Mouse (Mus musculus) myocyte (in vitro differentiated cells): ENCODE results near the gene Psmc4. TPM values are rescaled to one million over a fixed set of nuclear protein-coding genes. Genes with fewer than 3 reads are reported as not detected.

Source experiments
- H3K27me3 ChIP-seq: one replicate; pipeline ENCODE4 v1.6.1; 2011; ENCODE audit not compliant: control insufficient read depth, insufficient read depth, insufficient read length
- H3K36me3 ChIP-seq: one replicate; pipeline ENCODE4 v1.6.1; 2011; ENCODE audit not compliant: control insufficient read depth, insufficient read depth
- H3K4me2 ChIP-seq: one replicate; pipeline ENCODE4 v1.6.1; 2011; ENCODE audit warnings: low read depth, control low read depth
- H3K4me3 ChIP-seq: one replicate; pipeline ENCODE4 v1.5.1; 2011; ENCODE audit warnings: mild to moderate bottlenecking, control low read depth, moderate library complexity
- H3K79me2 ChIP-seq: one replicate; pipeline ENCODE4 v1.6.1; 2011; ENCODE audit not compliant: control insufficient read depth, insufficient read depth
- H3ac ChIP-seq: one replicate; pipeline ENCODE4 v1.6.1; 2011; ENCODE audit not compliant: control insufficient read depth, insufficient read length
- CEBPB ChIP-seq: IDR thresholded peaks from 2 replicates; pipeline ENCODE4 v1.6.1; 2011; ENCODE audit warnings: mild to moderate bottlenecking, moderate library complexity; ENCODE audit not compliant: poor library complexity, insufficient read depth, severe bottlenecking
- E2F4 ChIP-seq: IDR thresholded peaks from one replicate; pipeline ENCODE4 v1.6.1; 2011; ENCODE audit warnings: mild to moderate bottlenecking, control low read depth, moderate library complexity; ENCODE audit not compliant: insufficient read depth
- MAX ChIP-seq: IDR thresholded peaks from one replicate; pipeline ENCODE4 v1.6.1; 2011; ENCODE audit warnings: low read depth, mild to moderate bottlenecking, control low read depth
- MYOD1 ChIP-seq, 3 experiments: IDR thresholded peaks; one replicate each; pipeline ENCODE4 v1.6.1; 2011; ENCODE audit warnings: control low read depth in 2 of 3, low read depth in 2 of 3, mild to moderate bottlenecking in 2 of 3, moderate library complexity in 1 of 3; ENCODE audit not compliant: insufficient read length in 2 of 3, control insufficient read depth in 1 of 3
- MYOG ChIP-seq, 3 experiments: IDR thresholded peaks; one replicate each; pipeline ENCODE4 v1.6.1; 2011; ENCODE audit warnings: control low read depth in 2 of 3, low read depth in 2 of 3, mild to moderate bottlenecking in 2 of 3; ENCODE audit not compliant: insufficient read length in 2 of 3, control insufficient read depth in 1 of 3, insufficient read depth in 1 of 3
- POLR2A ChIP-seq: IDR thresholded peaks from one replicate; pipeline ENCODE4 v1.6.1; 2011; ENCODE audit warnings: low read depth, mild to moderate bottlenecking, control low read depth, moderate library complexity; ENCODE audit not compliant: insufficient read length
- POLR2AphosphoS2 ChIP-seq: IDR thresholded peaks from one replicate; pipeline ENCODE4 v1.6.1; 2011; ENCODE audit warnings: low read depth, control low read depth; ENCODE audit not compliant: insufficient read length
- REST ChIP-seq: IDR thresholded peaks from one replicate; pipeline ENCODE4 v1.6.1; 2011; ENCODE audit warnings: mild to moderate bottlenecking, control low read depth, moderate library complexity; ENCODE audit not compliant: insufficient read depth, insufficient read length
- SRF ChIP-seq: IDR thresholded peaks from one replicate; pipeline ENCODE4 v1.6.1; 2011; ENCODE audit warnings: low read depth; ENCODE audit not compliant: control insufficient read depth, insufficient read length
- TCF12 ChIP-seq: IDR thresholded peaks from one replicate; pipeline ENCODE4 v1.6.1; 2011; ENCODE audit warnings: mild to moderate bottlenecking, control low read depth; ENCODE audit not compliant: poor library complexity, insufficient read depth, severe bottlenecking
- TCF3 ChIP-seq: IDR thresholded peaks from one replicate; pipeline ENCODE4 v1.6.1; 2011; ENCODE audit warnings: low read depth, control low read depth; ENCODE audit not compliant: insufficient read length
- USF1 ChIP-seq: IDR thresholded peaks from one replicate; pipeline ENCODE4 v1.6.1; 2011; ENCODE audit warnings: low read depth, mild to moderate bottlenecking, control low read depth, moderate library complexity
- polyA plus RNA-seq: library from polyadenylated mRNA; unstranded; fragments of >200 nt; fragmentation: generic; extraction: Trizol; gene quantifications from one replicate; pipeline ENCODE4 v1.2.1, GENCODE M21; 2012; ENCODE audit warnings: missing spikeins

Psmc4 gene
- polyA plus RNA-seq: 268 TPM

DNA sequence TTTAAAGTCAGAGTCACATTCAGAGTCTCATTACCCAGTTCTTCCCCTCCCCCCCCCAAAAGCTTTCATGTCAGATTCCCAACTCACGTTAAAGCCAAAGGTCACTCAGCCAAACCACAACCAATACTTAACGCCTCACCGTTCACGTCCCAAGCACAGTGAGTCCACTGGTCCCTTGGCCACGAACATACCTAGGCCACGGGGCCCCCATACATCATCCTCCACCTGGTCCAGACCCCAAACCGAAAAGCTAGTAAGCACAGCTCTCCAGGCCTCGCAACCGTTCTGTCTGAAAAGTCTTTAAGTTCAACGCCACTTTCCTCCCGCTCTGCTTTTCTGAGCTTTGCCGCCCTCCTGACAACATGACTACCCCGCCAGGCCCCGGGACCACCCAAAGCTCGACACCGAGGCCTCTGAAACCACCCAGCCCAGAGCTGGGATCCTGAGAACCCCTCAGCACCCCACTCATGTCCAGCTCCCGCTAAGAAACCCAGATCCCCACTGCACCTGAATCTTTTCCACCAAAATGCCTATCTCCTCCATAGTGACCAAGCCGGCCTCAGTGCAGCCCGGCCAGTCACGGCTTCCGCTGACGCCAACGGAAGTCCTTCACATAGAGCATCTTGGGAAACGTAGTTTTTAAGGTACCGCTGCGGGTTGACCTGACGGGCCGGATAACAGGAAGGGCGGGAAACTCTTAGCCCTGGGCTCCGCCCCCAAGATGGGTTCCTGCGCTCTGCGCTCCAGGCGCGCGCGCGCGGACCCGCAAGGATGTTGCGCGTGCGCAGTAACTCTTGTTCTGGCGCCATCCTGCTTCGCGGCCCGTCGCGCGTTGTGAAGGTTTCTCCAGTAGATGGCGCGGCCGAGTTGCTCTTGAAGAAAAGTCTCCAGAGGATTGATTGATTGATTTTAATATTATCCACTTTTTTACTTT lies at the start of gene Psmc4:
TSS of gene Psmc4 (minus strand) at position 626 of the 934 bp plus-strand sequence.
- peaks cover 3% of the 10 kb centered on the region for H3K27me3 ChIP-seq
- peak within 1 kb of the TSS; percentile 93 for H3K4me3 ChIP-seq
- peaks cover 24% of the 10 kb centered on the region for H3K36me3 ChIP-seq
- peak within 1 kb of the TSS; percentile 25 for H3ac ChIP-seq
- H3K79me2 ChIP-seq: peaks cover 19% of the 10 kb centered on the region
- TF ChIP-seq MYOD1 (IDR thresholded peaks at IDR 0.05; ENCODE audit: control insufficient read depth in 1 of 3, insufficient read length in 2 of 3, low read depth in 2 of 3) (no peak), E2F4 (peak; percentile 54), POLR2A (peak; percentile 71)
- peak within 1 kb of the TSS; percentile 87 for H3K4me2 ChIP-seq

DNA sequence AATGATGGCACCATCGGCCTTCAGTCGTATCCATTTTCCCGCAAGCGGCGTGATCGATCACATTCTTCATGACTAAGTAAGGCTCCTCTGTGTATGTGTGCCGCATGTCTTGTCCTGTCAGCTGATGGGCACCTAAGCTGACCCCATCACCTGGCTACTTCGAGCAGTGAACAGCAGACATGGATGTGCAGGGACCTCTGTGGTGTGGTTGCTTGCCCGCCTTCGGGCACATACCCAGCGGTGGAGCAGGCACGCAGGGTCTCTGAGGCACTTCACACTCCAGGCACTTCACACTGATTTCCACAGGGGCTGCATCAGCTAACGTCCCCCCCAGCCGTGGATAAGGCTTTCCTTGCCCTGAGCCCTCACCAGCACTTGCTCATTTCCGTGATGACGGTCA lies 49.2 kb upstream of the Psmc4 start:
- Histone ChIP-seq H3K36me3 (no peaks in the 10 kb centered on the region), H3K4me3 (no peak overlapping the region), H3K4me2 (no peak overlapping the region), H3K27me3 (peaks cover 24% of the 10 kb centered on the region), H3K79me2 (no peaks in the 10 kb centered on the region), H3ac (no peak overlapping the region)
- TF ChIP-seq TCF12 (no peak), POLR2A (no peak), MYOD1 (IDR thresholded peaks at IDR 0.05; ENCODE audit: control insufficient read depth in 1 of 3, insufficient read length in 2 of 3, low read depth in 2 of 3) (no peak), MYOG (IDR thresholded peaks at IDR 0.05; ENCODE audit: control insufficient read depth in 1 of 3, insufficient read depth in 1 of 3, insufficient read length in 2 of 3, low read depth in 2 of 3) (no peak), MAX (no peak), E2F4 (no peak), REST (no peak), POLR2AphosphoS2 (no peak), TCF3 (no peak), SRF (no peak), CEBPB (no peak), USF1 (no peak)

- no peak overlapping the region for H3K4me2 ChIP-seq
- peaks cover 54% of the 10 kb centered on the region for H3K27me3 ChIP-seq
- TF ChIP-seq CEBPB (no peak), E2F4 (no peak), TCF3 (no peak), POLR2AphosphoS2 (no peak), MYOG (IDR thresholded peaks at IDR 0.05; ENCODE audit: control insufficient read depth in 1 of 3, insufficient read depth in 1 of 3, insufficient read length in 2 of 3, low read depth in 2 of 3) (no peak), MAX (no peak), MYOD1 (IDR thresholded peaks at IDR 0.05; ENCODE audit: control insufficient read depth in 1 of 3, insufficient read length in 2 of 3, low read depth in 2 of 3) (no peak), TCF12 (no peak), REST (no peak), SRF (no peak), USF1 (no peak), POLR2A (no peak)
- no peak overlapping the region for H3K4me3 ChIP-seq
- no peaks in the 10 kb centered on the region for H3K79me2 ChIP-seq
- H3K36me3 ChIP-seq: no peaks in the 10 kb centered on the region
- no peak overlapping the region for H3ac ChIP-seq
Observed at GRCm38 (mm10) chr7:28093541-28093940, 43.6 kb upstream of the Psmc4 start.

DNA sequence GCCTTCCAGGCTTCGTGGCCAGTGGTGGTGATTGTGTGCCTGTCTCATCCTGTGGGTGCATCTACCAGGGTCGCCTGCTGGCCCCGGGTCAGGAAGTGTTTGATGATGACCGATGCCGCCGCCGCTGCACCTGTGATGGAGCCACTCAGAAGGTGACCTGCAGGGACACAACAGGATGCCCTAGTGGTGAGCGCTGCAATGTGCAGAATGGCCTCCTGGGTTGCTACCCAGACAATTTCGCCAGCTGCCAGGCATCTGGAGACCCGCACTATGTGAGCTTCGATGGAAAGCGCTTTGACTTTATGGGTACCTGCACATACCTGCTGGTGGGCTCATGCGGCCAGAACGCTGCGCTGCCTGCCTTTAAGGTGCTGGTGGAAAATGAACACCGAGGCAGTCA lies 36.3 kb upstream of the Psmc4 start:
- Histone ChIP-seq H3K79me2 (no peaks in the 10 kb centered on the region), H3K4me3 (no peak overlapping the region), H3ac (no peak overlapping the region), H3K27me3 (peaks cover 70% of the 10 kb centered on the region), H3K4me2 (no peak overlapping the region), H3K36me3 (no peaks in the 10 kb centered on the region)
- TF ChIP-seq MAX (no peak), POLR2AphosphoS2 (no peak), MYOG (IDR thresholded peaks at IDR 0.05; ENCODE audit: control insufficient read depth in 1 of 3, insufficient read depth in 1 of 3, insufficient read length in 2 of 3, low read depth in 2 of 3) (no peak), USF1 (no peak), REST (no peak), CEBPB (no peak), TCF3 (no peak), POLR2A (no peak), MYOD1 (IDR thresholded peaks at IDR 0.05; ENCODE audit: control insufficient read depth in 1 of 3, insufficient read length in 2 of 3, low read depth in 2 of 3) (no peak), TCF12 (no peak), SRF (no peak)

DNA sequence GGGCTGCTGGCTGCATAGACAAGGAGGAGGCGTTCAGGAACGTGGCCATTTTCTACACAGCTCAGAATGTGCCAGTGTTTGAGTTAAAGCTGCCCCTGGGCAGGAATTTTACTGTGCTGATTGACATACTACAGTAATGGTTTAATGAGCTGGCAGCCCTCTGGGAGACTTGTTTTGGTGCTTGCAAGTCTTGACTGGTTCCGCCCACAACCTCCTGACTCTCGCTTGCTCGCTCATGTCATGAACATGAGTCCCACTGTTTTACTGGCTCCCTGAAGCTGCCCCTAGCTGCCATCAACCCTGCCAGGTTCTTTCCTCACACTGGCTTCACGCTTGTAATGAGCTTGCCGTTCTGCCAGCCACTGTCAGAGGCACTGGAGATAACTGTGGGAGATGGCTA lies 34.3 kb upstream of the Psmc4 start:
- Histone ChIP-seq H3K4me3 (no peak overlapping the region), H3K36me3 (no peaks in the 10 kb centered on the region), H3K27me3 (peaks cover 54% of the 10 kb centered on the region), H3ac (no peak overlapping the region), H3K79me2 (no peaks in the 10 kb centered on the region), H3K4me2 (no peak overlapping the region)
- TF ChIP-seq E2F4 (no peak), TCF3 (no peak)
